Mouse (Mus musculus): ENCODE measurements at regions not wholly inside any gene's neighbourhood (a gene's known extent, or its start where the extent isn't known, plus 50 kb on each side); places are given as distances from the start of the nearest gene placed in this dataset.

- TF ChIP-seq GATA4 (IDR thresholded peaks at IDR 0.05; ENCODE audit: insufficient replicate concordance, low read length) = peak; percentile 83; the same call in 1 of the 2 replicates
Measured at GRCm38 (mm10) chr2:51682177-51682576, 54.9 kb downstream of the Tas2r134 start.

GRCm38 (mm10) chr2:51682745-51683144 lies 55.4 kb downstream of the Tas2r134 start:
- TF ChIP-seq GATA4 (IDR thresholded peaks at IDR 0.05; ENCODE audit: insufficient replicate concordance, low read length) = no peak

- no peak for TF ChIP-seq GATA4 (IDR thresholded peaks at IDR 0.05; ENCODE audit: insufficient replicate concordance, low read length)
Measured at GRCm38 (mm10) chr2:51705110-51705509, 77.8 kb downstream of the Tas2r134 start.

GRCm38 (mm10) chr2:51708701-51709100 lies 81.4 kb downstream of the Tas2r134 start:
- TF ChIP-seq GATA4 (IDR thresholded peaks at IDR 0.05; ENCODE audit: insufficient replicate concordance, low read length) = no peak

GRCm38 (mm10) chr2:51712611-51713010 lies 85.3 kb downstream of the Tas2r134 start:
- TF ChIP-seq GATA4 (IDR thresholded peaks at IDR 0.05; ENCODE audit: insufficient replicate concordance, low read length) = no peak

- TF ChIP-seq GATA4 (IDR thresholded peaks at IDR 0.05; ENCODE audit: insufficient replicate concordance, low read length) = no peak
Measured at GRCm38 (mm10) chr2:51730805-51731204, 103.5 kb downstream of the Tas2r134 start.

- no peak for TF ChIP-seq GATA4 (IDR thresholded peaks at IDR 0.05; ENCODE audit: insufficient replicate concordance, low read length)
Measured at GRCm38 (mm10) chr2:51731703-51732102, 104.4 kb downstream of the Tas2r134 start.

- no peak for TF ChIP-seq GATA4 (IDR thresholded peaks at IDR 0.05; ENCODE audit: insufficient replicate concordance, low read length)
Measured at GRCm38 (mm10) chr2:51732355-51732754, 105.0 kb downstream of the Tas2r134 start.

- no peak for TF ChIP-seq GATA4 (IDR thresholded peaks at IDR 0.05; ENCODE audit: insufficient replicate concordance, low read length)
Measured at GRCm38 (mm10) chr2:51733218-51733617, 105.9 kb downstream of the Tas2r134 start.

GRCm38 (mm10) chr2:51736452-51736851 lies 109.1 kb downstream of the Tas2r134 start:
- TF ChIP-seq GATA4 (IDR thresholded peaks at IDR 0.05; ENCODE audit: insufficient replicate concordance, low read length) = no peak

- no peak for TF ChIP-seq GATA4 (IDR thresholded peaks at IDR 0.05; ENCODE audit: insufficient replicate concordance, low read length)
Measured at GRCm38 (mm10) chr2:51747675-51748319, 120.5 kb downstream of the Tas2r134 start.

GRCm38 (mm10) chr2:51749247-51749646 lies 121.9 kb downstream of the Tas2r134 start:
- TF ChIP-seq GATA4 (IDR thresholded peaks at IDR 0.05; ENCODE audit: insufficient replicate concordance, low read length) = no peak

GRCm38 (mm10) chr2:51752941-51753564 lies 125.7 kb downstream of the Tas2r134 start:
- no peak for TF ChIP-seq GATA4 (IDR thresholded peaks at IDR 0.05; ENCODE audit: insufficient replicate concordance, low read length)

- no peak for TF ChIP-seq GATA4 (IDR thresholded peaks at IDR 0.05; ENCODE audit: insufficient replicate concordance, low read length)
Measured at GRCm38 (mm10) chr2:51753565-51754031, 126.3 kb downstream of the Tas2r134 start.

- TF ChIP-seq GATA4 (IDR thresholded peaks at IDR 0.05; ENCODE audit: insufficient replicate concordance, low read length) = no peak
Measured at GRCm38 (mm10) chr2:51757361-51757760, 130.1 kb downstream of the Tas2r134 start.

GRCm38 (mm10) chr2:51758093-51758492 lies 130.8 kb downstream of the Tas2r134 start:
- no peak for TF ChIP-seq GATA4 (IDR thresholded peaks at IDR 0.05; ENCODE audit: insufficient replicate concordance, low read length)

GRCm38 (mm10) chr2:51762866-51763265 lies 135.6 kb downstream of the Tas2r134 start:
- no peak for TF ChIP-seq GATA4 (IDR thresholded peaks at IDR 0.05; ENCODE audit: insufficient replicate concordance, low read length)
